Mouse (Mus musculus) midbrain, embryonic 11.5 days (tissue): ENCODE data around the gene Tyk2. TPM values are rescaled to one million over a fixed set of nuclear protein-coding genes. Genes with fewer than 3 reads are reported as not detected.

Experiments used
- ATAC-seq: fragments of 200-750 bp; cut with Nextera tagmentation; 2 replicates; pipeline ENCODE4 v1.8.0; 2017; ENCODE audit warnings: moderate TSS enrichment, moderate library complexity; ENCODE audit not compliant: low FRiP score
- DNase-seq: peaks from one replicate; pipeline ENCODE4 v3.0.0; 2015; ENCODE audit warnings: low spot score; ENCODE audit errors: missing footprints
- H3K27ac ChIP-seq: fragments of 300-500 bp; sonication (generic); 2 replicates; pipeline ENCODE4 v1.5.1; 2014; ENCODE audit warnings: low read depth, low read length
- H3K27me3 ChIP-seq: fragments of 300-500 bp; sonication (generic); 2 replicates; pipeline ENCODE4 v1.6.1; 2014; ENCODE audit warnings: mild to moderate bottlenecking, low read length, moderate library complexity, mixed read lengths; ENCODE audit not compliant: control insufficient read depth, insufficient read depth
- H3K36me3 ChIP-seq: fragments of 300-500 bp; sonication (generic); 2 replicates; pipeline ENCODE4 v1.6.1; 2014; ENCODE audit warnings: mild to moderate bottlenecking, low read length, moderate library complexity, mixed read lengths; ENCODE audit not compliant: control insufficient read depth, insufficient read depth
- H3K4me1 ChIP-seq: fragments of 300-500 bp; sonication (generic); 2 replicates; pipeline ENCODE4 v1.6.1; 2014; ENCODE audit warnings: low read length; ENCODE audit not compliant: control insufficient read depth, insufficient read depth
- H3K4me2 ChIP-seq: fragments of 300-500 bp; sonication (generic); 2 replicates; pipeline ENCODE4 v1.6.1; 2014; ENCODE audit warnings: mild to moderate bottlenecking, moderate library complexity
- H3K4me3 ChIP-seq: fragments of 300-500 bp; sonication (generic); 2 replicates; pipeline ENCODE4 v1.5.1; 2014; ENCODE audit warnings: low read depth, low read length
- H3K9ac ChIP-seq: fragments of 300-500 bp; sonication (generic); 2 replicates; pipeline ENCODE4 v1.6.1; 2014; ENCODE audit warnings: low read length
- H3K9me3 ChIP-seq: fragments of 300-500 bp; sonication (generic); 2 replicates; pipeline ENCODE4 v1.6.1; 2016; ENCODE audit warnings: low read length; ENCODE audit not compliant: control insufficient read depth
- WGBS: fragments of 180-500 bp; shearing (Covaris S2); extraction: QIAGEN DNeasy Blood & Tissue Kit; methylation state at CpG from one replicate; pipeline ENCODE4 v1.1.7; 2014; 5-methylcytosine and 5-hydroxymethylcytosine counted together
- polyA plus RNA-seq: library from polyadenylated mRNA; unstranded; fragments of >200 nt; fragmentation: Nextera tagmentation; extraction: Ambion mirVana; gene quantifications from 2 replicates; pipeline ENCODE4 v1.2.1, GENCODE M21; 2014

Gene Tyk2
- polyA plus RNA-seq, 1 experiment from 2014 or later: 6.1 TPM

- peaks cover 17% of the 10 kb centered on the region for H3K4me1 ChIP-seq
- no peak for ATAC-seq
- H3K4me2 ChIP-seq: peak overlapping the region; percentile 53
- peak; percentile 90 for DNase-seq
- 0 out of 2 replicates have a peak overlapping the region, but pooled peaks have one; percentile 16 for H3K9ac ChIP-seq
- H3K27ac ChIP-seq: no peak overlapping the region
- WGBS: 1% methylated on average over 43 of the region's 47 CpGs
- H3K36me3 ChIP-seq: no peaks in the 10 kb centered on the region
- no peaks in the 10 kb centered on the region for H3K9me3 ChIP-seq
- H3K27me3 ChIP-seq: peaks cover 54% of the 10 kb centered on the region
- peak overlapping the region; percentile 21 for H3K4me3 ChIP-seq
Measured at GRCm38 (mm10) chr9:21165952-21166451, 35.0 kb upstream of the Tyk2 start.

- DNase-seq (peak; percentile 90), ATAC-seq (no peak)
- no peak within 1 kb of the TSS for H3K27ac ChIP-seq
- peak within 1 kb of the TSS; percentile 53 for H3K4me2 ChIP-seq
- WGBS: 3% methylated on average over 58 of the region's 86 CpGs
- no peaks in the 10 kb centered on the region for H3K36me3 ChIP-seq
- peaks cover 54% of the 10 kb centered on the region for H3K27me3 ChIP-seq
- no peaks in the 10 kb centered on the region for H3K9me3 ChIP-seq
- H3K4me3 ChIP-seq: peak within 1 kb of the TSS; percentile 21
- 0 out of 2 replicates have a peak within 1 kb of the TSS, but pooled peaks have one; percentile 16 for H3K9ac ChIP-seq
- H3K4me1 ChIP-seq: peaks cover 17% of the 10 kb centered on the region
Measured at GRCm38 (mm10) chr9:21165041-21165951, 34.3 kb upstream of the Tyk2 start, which contains the start of gene Pde4a. Gene Pde4a, plus strand, starts transcription at chr9:21165714.

- WGBS: 1% methylated on average over 26 of the region's 26 CpGs
- H3K27ac ChIP-seq: no peak overlapping the region
- peaks cover 17% of the 10 kb centered on the region for H3K4me1 ChIP-seq
- DNase-seq (no peak), ATAC-seq (no peak)
- H3K36me3 ChIP-seq: no peaks in the 10 kb centered on the region
- no peak overlapping the region for H3K9ac ChIP-seq
- H3K27me3 ChIP-seq: peaks cover 54% of the 10 kb centered on the region
- peak overlapping the region; percentile 15; the same call in 1 of the 2 replicates for H3K4me2 ChIP-seq
- no peaks in the 10 kb centered on the region for H3K9me3 ChIP-seq
- H3K4me3 ChIP-seq: no peak overlapping the region
Measured at GRCm38 (mm10) chr9:21164072-21164471, 33.0 kb upstream of the Tyk2 start.

GRCm38 (mm10) chr9:21163086-21164050, 32.3 kb upstream of the Tyk2 start:
- Histone ChIP-seq H3K27ac (no peak overlapping the region), H3K36me3 (no peaks in the 10 kb centered on the region), H3K27me3 (peaks cover 54% of the 10 kb centered on the region), H3K4me3 (no peak overlapping the region), H3K4me2 (no peak overlapping the region), H3K9me3 (no peaks in the 10 kb centered on the region), H3K4me1 (peaks cover 14% of the 10 kb centered on the region), H3K9ac (no peak overlapping the region)
- DNase-seq: no peak
- 36% methylated on average over 11 of the region's 11 CpGs for WGBS
- ATAC-seq: no peak

DNA sequence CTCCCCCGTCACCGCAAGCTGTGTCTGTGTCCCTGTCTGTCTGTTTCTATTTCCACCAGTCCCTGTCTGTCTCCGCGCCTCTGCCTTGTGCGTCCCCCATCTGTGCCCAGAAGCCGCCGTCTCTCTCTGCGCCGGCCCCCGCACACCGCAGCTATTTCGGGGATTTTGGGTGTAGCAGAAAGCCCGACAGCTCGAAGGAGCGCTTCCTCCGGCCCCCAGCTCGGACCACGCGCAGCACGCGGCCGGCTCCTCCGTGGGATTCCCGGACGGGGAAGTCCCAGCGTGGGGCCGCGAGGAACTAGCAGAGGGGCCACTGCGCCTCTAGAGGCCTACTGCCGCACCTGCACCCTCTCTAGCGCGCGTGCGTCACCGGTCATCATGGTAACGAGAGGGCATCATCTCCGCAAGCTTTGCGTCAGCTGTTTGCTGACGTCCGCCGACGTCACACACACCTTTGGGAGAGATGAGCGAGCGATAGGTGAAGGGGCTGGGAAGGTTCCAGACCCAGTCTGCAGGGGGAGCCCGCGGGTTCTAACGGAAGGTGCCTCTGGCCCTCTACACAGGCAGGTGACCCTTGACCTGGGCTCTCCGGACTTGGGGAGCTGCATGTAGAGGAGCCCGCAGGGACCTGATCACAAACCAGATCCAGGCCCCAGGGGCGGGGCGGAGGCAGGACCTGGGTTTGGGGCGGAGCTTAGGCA, 30.3 kb upstream of the Tyk2 start:
- peak; percentile 81 for ATAC-seq
- Histone ChIP-seq H3K9me3 (no peaks in the 10 kb centered on the region; the same call in 1 of the 2 replicates), H3K27ac (no peak overlapping the region), H3K4me3 (peak overlapping the region; percentile 49), H3K9ac (peak overlapping the region; percentile 79), H3K27me3 (peaks cover 42% of the 10 kb centered on the region), H3K36me3 (no peaks in the 10 kb centered on the region), H3K4me2 (peak overlapping the region; percentile 64), H3K4me1 (peaks cover 14% of the 10 kb centered on the region)
- WGBS: under 1% methylated on average over 52 of the region's 52 CpGs
- DNase-seq: peak; percentile 98

DNA sequence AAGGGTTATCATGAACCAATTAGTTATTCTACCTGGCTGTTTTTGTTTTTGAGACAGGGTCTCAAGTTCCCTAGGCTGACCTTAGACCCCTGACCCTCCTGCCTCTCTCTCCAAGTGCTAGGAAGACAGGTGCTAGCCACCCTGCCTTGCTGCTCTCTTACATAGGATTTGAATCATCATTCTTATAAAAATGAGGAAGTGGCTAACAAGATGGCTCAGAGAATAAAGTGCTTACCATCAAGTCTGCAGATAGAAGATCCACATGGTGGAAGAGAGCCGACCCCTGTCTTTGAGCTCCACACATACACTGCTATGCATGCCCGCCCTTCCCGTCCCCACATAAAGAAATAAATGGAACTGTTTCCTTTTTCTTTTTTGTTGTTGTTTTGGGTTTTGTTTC, 23.7 kb upstream of the Tyk2 start:
- Histone ChIP-seq H3K27ac (no peak overlapping the region), H3K9me3 (no peaks in the 10 kb centered on the region; the same call in 1 of the 2 replicates)
- ATAC-seq: no peak

DNA sequence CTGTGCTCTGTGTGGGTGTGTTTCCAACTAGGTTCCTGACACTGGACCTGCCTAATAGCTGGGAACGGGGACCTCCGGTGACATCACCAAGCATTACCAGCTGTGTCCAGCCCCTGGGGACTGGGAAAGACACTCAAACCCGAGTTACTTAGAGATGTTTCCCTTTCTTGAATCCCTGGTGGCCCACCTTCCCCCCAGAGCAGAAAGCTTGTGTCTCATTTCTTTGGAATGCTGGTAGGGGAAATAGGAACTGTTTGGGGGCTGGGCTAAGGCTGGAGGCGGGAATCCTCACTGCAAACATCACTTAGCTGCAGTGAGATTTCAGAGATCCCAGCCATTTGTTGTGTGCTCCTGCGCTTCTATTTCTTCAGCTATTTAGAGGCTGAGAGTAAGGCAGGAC, 22.8 kb upstream of the Tyk2 start:
- Histone ChIP-seq H3K9ac (peak overlapping the region; percentile 36; the same call in 1 of the 2 replicates), H3K27ac (no peak overlapping the region), H3K36me3 (no peaks in the 10 kb centered on the region), H3K4me3 (no peak overlapping the region), H3K4me2 (peak overlapping the region; percentile 38), H3K4me1 (peaks cover 10% of the 10 kb centered on the region), H3K27me3 (no peaks in the 10 kb centered on the region; the same call in 1 of the 2 replicates), H3K9me3 (no peaks in the 10 kb centered on the region; the same call in 1 of the 2 replicates)
- ATAC-seq: no peak
- WGBS: 15% methylated on average over 5 of the region's 5 CpGs
- no peak for DNase-seq

More for the DNA sequence above, 23.7 kb upstream of the Tyk2 start:
- Histone ChIP-seq H3K4me1 (peaks cover 5% of the 10 kb centered on the region; the same call in 1 of the 2 replicates), H3K4me2 (no peak overlapping the region), H3K27me3 (no peaks in the 10 kb centered on the region; the same call in 1 of the 2 replicates), H3K4me3 (no peak overlapping the region), H3K9ac (no peak overlapping the region), H3K36me3 (no peaks in the 10 kb centered on the region)
- DNase-seq: no peak
- 84% methylated on average over 3 of the region's 3 CpGs for WGBS

DNA sequence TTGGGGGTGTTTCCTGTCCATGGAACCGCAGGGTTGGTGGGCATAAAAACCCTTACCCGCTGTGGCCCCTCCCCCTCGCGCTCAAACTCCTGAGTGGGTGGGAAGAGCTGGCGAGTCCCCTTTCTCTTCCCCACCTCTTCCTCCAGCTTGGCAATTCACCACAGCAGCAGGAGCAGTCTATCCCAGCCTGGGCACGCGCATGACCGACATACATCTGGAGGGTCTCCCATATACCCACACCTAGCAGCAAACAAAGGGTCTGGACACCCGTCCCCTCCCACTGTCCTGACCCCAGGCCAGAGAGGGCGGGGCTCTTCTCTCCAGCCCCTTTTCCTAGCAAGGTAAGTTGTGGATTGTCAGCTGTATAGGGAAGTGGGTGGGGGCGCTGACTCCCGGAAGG, 22.3 kb upstream of the Tyk2 start:
- Histone ChIP-seq H3K9me3 (no peaks in the 10 kb centered on the region; the same call in 1 of the 2 replicates), H3K4me1 (peaks cover 15% of the 10 kb centered on the region), H3K9ac (peak overlapping the region; percentile 36), H3K27me3 (no peaks in the 10 kb centered on the region; the same call in 1 of the 2 replicates), H3K4me3 (0 out of 2 replicates have a peak overlapping the region, but pooled peaks have one; percentile 3), H3K36me3 (no peaks in the 10 kb centered on the region), H3K27ac (no peak overlapping the region), H3K4me2 (peak overlapping the region; percentile 38)
- DNase-seq: no peak
- ATAC-seq: no peak
- WGBS: 10% methylated on average over 12 of the region's 12 CpGs
